Mouse (Mus musculus): ENCODE measurements around the gene Fkbp2. TPM values are rescaled to one million over a fixed set of nuclear protein-coding genes. Genes with fewer than 3 reads are reported as not detected.

Fkbp2 gene
- total and polyA plus RNA-seq, 2 experiments, result 60.0 to 92.8 TPM

DNA sequence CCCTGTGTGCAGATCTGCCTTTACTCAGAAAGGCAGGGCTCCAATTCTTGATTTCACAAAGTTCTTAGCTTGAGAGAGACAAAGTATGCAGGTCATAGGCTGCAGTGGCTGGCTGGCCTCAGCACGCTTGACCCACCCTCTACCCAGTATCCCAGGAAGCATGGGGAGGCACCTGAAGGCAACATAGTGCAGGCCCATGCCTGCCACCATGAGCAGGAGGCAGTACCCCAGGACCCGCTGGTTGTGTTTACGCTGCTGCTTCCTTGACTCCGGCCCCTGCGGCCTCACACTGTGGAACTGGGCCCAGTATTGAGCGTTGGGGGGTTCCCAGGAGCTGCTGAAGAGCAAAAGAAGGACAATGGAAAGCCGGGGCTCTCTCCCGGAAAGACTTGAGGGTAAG, 8.9 kb upstream of the Fkbp2 start:
- Histone ChIP-seq H3K27ac (replicated peaks; ENCODE audit: insufficient read depth, low read depth, low read length) (no peak overlapping the region), H3K79me2 (ENCODE audit: control insufficient read depth, insufficient read depth, low read length) (no peaks in the 10 kb centered on the region), H3K36me3 (ENCODE audit: control insufficient read depth, insufficient read depth, low read length) (no peaks in the 10 kb centered on the region), H3K27me3 (ENCODE audit: control insufficient read depth, insufficient read depth, low read length) (no peaks in the 10 kb centered on the region), H3K4me3 (ENCODE audit: insufficient read depth, low read depth, low read length) (no peak overlapping the region), H3K4me1 (ENCODE audit: control insufficient read depth, insufficient read depth, low read length) (peaks cover 5% of the 10 kb centered on the region; the same call in 1 of the 2 replicates), H3K9ac (ENCODE audit: low read depth, low read length) (no peak overlapping the region)
- WGBS, result 93% methylated on average over 8 of the region's 8 CpGs
- DNase-seq (ENCODE audit: extremely low read depth, low read depth, low spot score), result no peak
- TF ChIP-seq CTCF (IDR thresholded peaks at IDR 0.05; ENCODE audit: low read depth, low read length), result no peak
- TF ChIP-seq POLR2A (IDR thresholded peaks at IDR 0.05; ENCODE audit: extremely low read depth, insufficient read depth, low read length), result no peak

- H3K27ac ChIP-seq (replicated peaks; ENCODE audit: insufficient read depth, low read depth, low read length), result 0 out of 2 replicates have a peak overlapping the region, but pooled peaks have one; percentile 38
- 8% methylated on average over 8 of the region's 8 CpGs for WGBS
- H3K36me3 ChIP-seq (ENCODE audit: control insufficient read depth, insufficient read depth, low read length), result no peaks in the 10 kb centered on the region
- DNase-seq (ENCODE audit: extremely low read depth, low read depth, low spot score), result no peak
- H3K79me2 ChIP-seq (ENCODE audit: control insufficient read depth, insufficient read depth, low read length), result no peaks in the 10 kb centered on the region
- peak overlapping the region; percentile 89 for H3K4me3 ChIP-seq (ENCODE audit: insufficient read depth, low read depth, low read length)
- TF ChIP-seq POLR2A (IDR thresholded peaks at IDR 0.05; ENCODE audit: extremely low read depth, insufficient read depth, low read length) (no peak), CTCF (IDR thresholded peaks at IDR 0.05; ENCODE audit: low read depth, low read length) (no peak)
- peak overlapping the region; percentile 98 for H3K9ac ChIP-seq (ENCODE audit: low read depth, low read length)
- no peaks in the 10 kb centered on the region for H3K27me3 ChIP-seq (ENCODE audit: control insufficient read depth, insufficient read depth, low read length)
- peaks cover 5% of the 10 kb centered on the region; the same call in 1 of the 2 replicates for H3K4me1 ChIP-seq (ENCODE audit: control insufficient read depth, insufficient read depth, low read length)
Measured at GRCm38 (mm10) chr19:6987904-6988285, 7.6 kb upstream of the Fkbp2 start.

DNA sequence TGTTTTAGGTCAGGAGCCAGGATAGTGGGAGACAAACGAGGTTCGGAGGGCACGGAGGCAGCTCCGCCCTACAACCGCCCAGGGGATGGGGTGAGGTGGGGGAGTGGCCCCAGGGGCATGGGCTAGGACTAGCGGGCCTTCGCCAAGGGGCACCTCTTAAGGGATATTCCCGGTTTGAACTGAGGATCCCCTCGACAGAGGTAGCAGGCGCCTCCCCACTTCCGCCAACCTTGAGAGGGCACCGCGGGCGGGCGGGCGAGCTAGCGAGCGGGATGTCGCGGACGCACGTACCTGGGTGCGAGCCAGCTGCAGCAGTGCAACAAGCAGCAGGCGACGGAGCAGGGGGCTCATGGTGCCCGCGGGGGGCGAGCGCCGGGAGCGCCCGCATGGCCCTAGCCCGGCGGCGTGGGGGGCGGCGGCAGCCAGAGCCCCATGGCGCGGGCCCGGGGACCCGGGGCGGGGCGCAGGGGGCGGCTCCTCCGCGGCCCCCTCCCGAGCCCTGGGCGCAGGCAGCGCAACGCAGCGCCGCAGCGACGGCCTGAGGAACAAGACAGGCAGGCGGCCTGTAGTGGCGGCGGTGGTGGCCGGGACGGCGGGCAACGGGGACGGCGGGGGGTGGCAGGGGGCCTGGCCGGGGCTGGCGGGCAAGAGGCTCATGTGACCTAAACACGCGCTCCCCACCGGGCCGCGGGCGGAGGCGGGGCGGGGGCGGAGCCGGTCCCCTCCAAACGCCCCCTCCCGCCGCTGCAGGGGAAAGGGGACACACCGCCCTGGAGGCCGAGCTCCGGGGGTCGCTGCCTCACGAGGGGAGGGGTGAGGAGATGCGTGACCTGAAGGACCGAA, 7.0 kb upstream of the Fkbp2 start, which contains the start of gene Vegfb:
Vegfb (minus strand) TSS at position 591 of the 843 bp plus-strand sequence.
- WGBS, result under 1% methylated on average over 80 of the region's 85 CpGs
- peak within 1 kb of the TSS; percentile 89 for H3K4me3 ChIP-seq (ENCODE audit: insufficient read depth, low read depth, low read length)
- H3K4me1 ChIP-seq (ENCODE audit: control insufficient read depth, insufficient read depth, low read length), result peaks cover 5% of the 10 kb centered on the region; the same call in 1 of the 2 replicates
- peak; percentile 48 for DNase-seq (ENCODE audit: extremely low read depth, low read depth, low spot score)
- no peaks in the 10 kb centered on the region for H3K36me3 ChIP-seq (ENCODE audit: control insufficient read depth, insufficient read depth, low read length)
- H3K27me3 ChIP-seq (ENCODE audit: control insufficient read depth, insufficient read depth, low read length), result no peaks in the 10 kb centered on the region
- TF ChIP-seq POLR2A (IDR thresholded peaks at IDR 0.05; ENCODE audit: extremely low read depth, insufficient read depth, low read length) (0 out of 2 replicates have a peak, but pooled peaks have one; percentile 22), CTCF (IDR thresholded peaks at IDR 0.05; ENCODE audit: low read depth, low read length) (no peak)
- H3K27ac ChIP-seq (replicated peaks; ENCODE audit: insufficient read depth, low read depth, low read length), result peak within 1 kb of the TSS; percentile 89
- H3K9ac ChIP-seq (ENCODE audit: low read depth, low read length), result peak within 1 kb of the TSS; percentile 98
- H3K79me2 ChIP-seq (ENCODE audit: control insufficient read depth, insufficient read depth, low read length), result no peaks in the 10 kb centered on the region

DNA sequence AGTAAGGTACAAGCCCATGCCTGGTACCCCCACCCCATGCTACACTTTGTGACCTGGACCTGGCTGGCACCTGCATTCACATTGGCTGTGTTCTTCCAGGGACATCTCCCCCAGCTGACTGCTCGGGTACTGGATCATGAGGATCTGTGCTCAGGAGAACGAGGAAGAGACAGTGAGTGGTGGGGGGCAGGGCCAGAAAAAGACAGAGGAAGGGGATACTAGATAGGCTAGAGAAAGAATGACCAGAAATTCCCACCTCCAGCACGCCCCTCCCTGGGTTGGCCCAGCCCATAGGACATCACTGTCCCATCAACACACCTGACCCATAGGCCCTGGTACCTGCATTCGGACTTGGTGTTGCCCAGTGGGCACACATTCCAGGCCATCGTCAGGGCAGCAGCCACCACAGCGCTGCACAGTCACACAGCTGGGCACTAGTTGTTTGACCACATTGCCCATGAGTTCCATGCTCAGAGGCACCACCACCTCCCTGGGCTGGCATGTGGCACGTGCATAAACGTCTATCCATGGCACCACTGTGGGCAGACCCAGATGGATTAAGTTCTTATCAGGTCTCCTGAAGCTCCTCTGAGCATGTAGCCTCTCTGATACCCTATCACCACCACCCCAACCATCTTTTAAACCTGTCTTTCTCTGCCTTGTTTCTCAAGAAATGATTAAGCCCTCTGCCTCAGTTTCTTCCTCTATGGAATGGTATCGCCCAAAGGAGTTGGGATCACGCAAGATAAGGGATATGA, 5.8 kb upstream of the Fkbp2 start:
- Histone ChIP-seq H3K9ac (ENCODE audit: low read depth, low read length) (no peak overlapping the region), H3K27me3 (ENCODE audit: control insufficient read depth, insufficient read depth, low read length) (no peaks in the 10 kb centered on the region), H3K4me3 (ENCODE audit: insufficient read depth, low read depth, low read length) (no peak overlapping the region), H3K36me3 (ENCODE audit: control insufficient read depth, insufficient read depth, low read length) (no peaks in the 10 kb centered on the region), H3K27ac (replicated peaks; ENCODE audit: insufficient read depth, low read depth, low read length) (no peak overlapping the region), H3K79me2 (ENCODE audit: control insufficient read depth, insufficient read depth, low read length) (no peaks in the 10 kb centered on the region), H3K4me1 (ENCODE audit: control insufficient read depth, insufficient read depth, low read length) (peaks cover 7% of the 10 kb centered on the region)
- no peak for TF ChIP-seq POLR2A (IDR thresholded peaks at IDR 0.05; ENCODE audit: extremely low read depth, insufficient read depth, low read length)
- no peak for TF ChIP-seq CTCF (IDR thresholded peaks at IDR 0.05; ENCODE audit: low read depth, low read length)
- DNase-seq (ENCODE audit: extremely low read depth, low read depth, low spot score), result no peak
- WGBS, result 87% methylated on average over 10 of the region's 10 CpGs

DNA sequence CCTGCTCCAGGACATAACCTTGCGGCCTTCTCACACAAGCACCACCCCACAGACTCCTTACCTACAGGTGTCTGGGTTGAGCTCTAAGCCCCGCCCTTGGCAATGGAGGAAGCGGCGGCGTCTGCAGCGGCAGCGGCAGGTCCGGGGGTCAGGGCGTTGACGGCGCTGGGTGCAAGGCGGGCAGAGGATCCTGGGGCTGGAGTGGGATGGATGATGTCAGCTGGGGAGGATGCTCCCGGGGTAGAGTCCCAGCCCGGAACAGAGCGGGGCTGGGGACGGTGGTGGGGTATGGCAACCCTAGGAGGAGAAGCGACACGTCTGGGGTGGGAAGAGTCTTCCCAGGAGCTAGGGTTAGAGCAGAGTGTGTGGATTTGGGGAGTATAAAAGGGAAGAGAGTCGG, 5.0 kb upstream of the Fkbp2 start:
- no peak overlapping the region for H3K9ac ChIP-seq (ENCODE audit: low read depth, low read length)
- no peaks in the 10 kb centered on the region for H3K27me3 ChIP-seq (ENCODE audit: control insufficient read depth, insufficient read depth, low read length)
- TF ChIP-seq CTCF (IDR thresholded peaks at IDR 0.05; ENCODE audit: low read depth, low read length) (no peak), POLR2A (IDR thresholded peaks at IDR 0.05; ENCODE audit: extremely low read depth, insufficient read depth, low read length) (no peak)
- H3K79me2 ChIP-seq (ENCODE audit: control insufficient read depth, insufficient read depth, low read length), result no peaks in the 10 kb centered on the region
- H3K4me3 ChIP-seq (ENCODE audit: insufficient read depth, low read depth, low read length), result no peak overlapping the region
- DNase-seq (ENCODE audit: extremely low read depth, low read depth, low spot score), result no peak
- no peak overlapping the region for H3K27ac ChIP-seq (replicated peaks; ENCODE audit: insufficient read depth, low read depth, low read length)
- H3K36me3 ChIP-seq (ENCODE audit: control insufficient read depth, insufficient read depth, low read length), result no peaks in the 10 kb centered on the region
- peaks cover 7% of the 10 kb centered on the region for H3K4me1 ChIP-seq (ENCODE audit: control insufficient read depth, insufficient read depth, low read length)
- 94% methylated on average over 19 of the region's 19 CpGs for WGBS
